Mouse (Mus musculus) T-cell, adult 2 months (primary cell): ENCODE data around the gene 3110040N11Rik.
"Not testable (repeated sequence)": the region's sequence is repeated elsewhere in the genome, so short reads cannot be mapped to it uniquely, and the experiment has no call there.

Experiments
- DNase-seq: peaks from one replicate; pipeline ENCODE4 v3.0.0; 2022; ENCODE audit warnings: low spot score

3110040N11Rik gene

DNA sequence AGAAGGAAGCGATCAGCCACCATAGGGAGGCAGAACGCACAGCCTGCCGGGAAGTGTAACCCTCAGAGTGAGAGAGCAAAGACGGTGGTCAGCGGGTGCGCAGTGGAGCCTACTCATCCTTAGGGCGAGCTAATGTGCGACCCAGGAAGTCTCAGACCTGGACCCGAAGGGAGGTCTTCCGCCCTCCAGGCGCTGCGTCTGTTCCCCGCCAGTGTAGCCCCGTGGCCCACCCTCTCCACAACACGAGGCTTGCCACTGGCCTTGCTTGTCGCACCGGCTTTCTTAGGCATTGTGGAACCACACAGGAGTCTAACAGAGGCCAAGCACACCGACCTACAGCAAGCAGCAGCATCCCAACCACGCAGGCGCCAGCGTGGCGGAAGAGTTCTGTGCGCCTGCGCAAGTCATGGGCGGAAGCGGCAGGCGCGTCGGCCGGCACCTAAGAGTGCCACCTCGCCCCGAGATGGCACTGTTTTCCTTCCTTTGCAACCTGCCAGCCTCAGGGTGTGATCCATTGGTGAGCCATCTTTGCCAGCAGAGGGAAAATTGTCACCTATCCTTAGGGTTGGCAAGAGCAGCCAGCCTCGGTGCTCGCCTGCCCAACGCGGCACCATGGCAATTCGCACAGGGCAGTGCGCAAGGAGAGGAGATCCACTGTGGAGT is at the start of gene 3110040N11Rik:
Gene 3110040N11Rik, minus strand, starts transcription at position 384 of the 663 bp plus-strand sequence.
- DNase-seq, result peak; percentile 89

DNA sequence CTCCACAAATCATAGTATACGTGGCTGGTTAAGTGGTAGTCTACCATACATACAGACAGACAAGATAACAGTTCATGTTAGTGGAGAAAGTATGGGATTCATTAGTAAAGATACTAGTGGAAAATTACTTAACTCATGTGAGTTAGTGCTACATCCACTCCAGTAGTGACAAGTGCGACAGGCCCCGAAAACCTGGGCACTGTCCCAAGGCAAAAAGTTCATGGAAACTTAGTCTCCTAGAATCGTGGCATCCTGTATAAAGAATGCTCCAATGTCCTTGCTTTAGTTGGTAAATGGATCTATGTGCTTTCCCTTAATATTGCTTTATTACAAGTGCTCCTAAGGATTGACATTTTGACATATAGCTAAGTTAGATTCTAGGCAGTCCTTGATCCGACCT is 48.5 kb upstream of the 3110040N11Rik start:
- DNase-seq, result not testable (repeated sequence)

DNA sequence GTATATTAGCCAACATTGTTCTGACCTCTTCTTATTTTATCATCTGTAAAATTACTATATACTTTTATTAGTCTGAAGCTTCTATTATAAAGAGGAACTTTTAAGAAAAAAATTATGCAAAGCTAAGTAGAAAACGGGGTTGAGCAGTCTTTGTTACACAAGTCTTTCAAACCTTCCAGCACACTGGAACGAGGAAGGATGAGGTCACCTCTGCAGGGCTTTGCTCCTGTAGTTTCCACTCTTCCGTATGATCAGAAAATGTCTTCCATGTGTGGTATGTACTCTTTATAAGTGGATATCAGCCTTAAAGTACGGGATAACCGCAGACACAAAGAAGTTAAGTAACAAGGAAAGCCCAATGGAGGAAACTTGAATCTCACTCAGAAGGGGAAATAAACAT is 46.2 kb upstream of the 3110040N11Rik start:
- DNase-seq, result no peak

DNA sequence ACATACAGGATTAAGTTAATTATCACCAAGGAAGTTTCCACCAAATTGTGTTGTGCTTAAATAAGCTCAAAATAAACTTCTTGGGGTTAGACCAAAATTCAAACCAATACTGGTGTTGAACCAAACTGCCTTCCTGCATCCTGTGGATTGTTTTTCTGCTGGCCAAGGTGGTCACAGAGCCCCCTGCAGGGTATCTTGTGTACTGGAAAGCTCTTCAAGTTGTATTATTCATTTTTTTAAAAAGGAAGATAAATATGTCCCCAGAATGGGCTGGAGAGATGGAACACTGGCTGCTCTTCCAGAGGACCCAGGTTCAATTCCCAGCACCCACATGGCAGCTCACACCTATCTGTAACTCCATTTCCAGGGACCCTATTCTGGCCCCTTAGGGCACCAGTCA is 45.6 kb upstream of the 3110040N11Rik start:
- DNase-seq, result peak; percentile 35

DNA sequence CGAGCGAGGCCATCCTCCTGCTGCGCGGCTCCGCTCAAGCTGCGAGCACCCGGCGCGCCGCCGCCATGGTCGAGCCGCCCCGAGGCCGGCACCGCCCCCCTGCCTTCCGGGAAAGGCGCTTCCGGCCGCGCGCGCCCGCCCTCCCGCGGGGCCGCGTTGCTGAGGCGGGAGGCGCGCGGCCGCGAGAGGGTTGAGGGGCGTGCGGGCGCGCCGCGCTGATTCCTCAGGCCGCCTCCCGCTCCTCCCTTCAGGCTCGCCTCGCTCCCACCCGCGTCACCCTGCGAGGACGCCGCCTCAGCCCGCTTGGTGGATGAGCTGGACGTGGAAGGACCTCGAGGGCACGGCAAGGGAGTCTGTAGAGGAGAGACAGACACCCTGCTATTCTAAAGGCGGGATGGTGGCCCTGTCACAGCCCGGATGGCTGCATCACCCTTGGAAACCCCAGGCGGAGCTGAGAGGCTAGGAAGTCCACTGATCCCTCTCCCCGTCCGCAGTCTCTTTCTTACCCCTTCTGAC is 40.2 kb upstream of the 3110040N11Rik start, which contains the start of gene Btbd1:
Gene Btbd1, minus strand, starts transcription at position 53 of the 516 bp plus-strand sequence.
- DNase-seq, result peak; percentile 86

DNA sequence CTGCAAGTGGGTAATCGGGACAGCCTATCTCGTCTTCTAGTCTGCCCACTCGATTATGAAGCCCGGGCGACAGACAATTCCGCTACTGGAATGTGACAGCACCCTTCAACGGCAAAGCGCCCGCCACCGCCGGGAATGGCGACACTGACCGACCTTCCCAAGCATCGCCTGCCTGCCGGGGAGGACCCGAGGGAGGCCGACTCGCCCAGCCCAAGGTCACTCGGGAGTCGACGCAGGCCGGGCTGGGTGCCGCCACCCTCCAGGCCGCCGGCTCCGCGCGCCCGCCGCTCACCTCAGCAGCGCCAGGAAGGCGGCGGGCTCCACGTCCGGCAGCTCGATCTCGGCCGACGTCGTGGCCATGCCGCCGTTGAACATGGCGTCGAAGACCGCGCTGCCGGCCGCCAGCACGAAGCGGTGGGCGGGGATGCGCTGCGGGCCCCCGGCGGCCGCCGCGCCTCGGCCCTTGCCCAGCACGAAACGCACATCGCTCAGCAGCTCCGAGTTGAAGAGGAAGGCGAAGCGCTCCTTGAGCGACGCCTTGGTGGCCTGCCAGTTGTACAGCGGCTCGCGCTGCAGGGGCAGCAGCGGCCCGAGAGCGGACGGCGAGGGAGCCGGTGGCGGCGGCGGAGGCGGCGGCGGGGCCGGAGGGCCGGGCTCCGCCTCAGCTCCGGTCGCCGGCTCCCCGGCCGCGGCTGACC is 39.6 kb upstream of the 3110040N11Rik start:
- peak; percentile 45 for DNase-seq

DNA sequence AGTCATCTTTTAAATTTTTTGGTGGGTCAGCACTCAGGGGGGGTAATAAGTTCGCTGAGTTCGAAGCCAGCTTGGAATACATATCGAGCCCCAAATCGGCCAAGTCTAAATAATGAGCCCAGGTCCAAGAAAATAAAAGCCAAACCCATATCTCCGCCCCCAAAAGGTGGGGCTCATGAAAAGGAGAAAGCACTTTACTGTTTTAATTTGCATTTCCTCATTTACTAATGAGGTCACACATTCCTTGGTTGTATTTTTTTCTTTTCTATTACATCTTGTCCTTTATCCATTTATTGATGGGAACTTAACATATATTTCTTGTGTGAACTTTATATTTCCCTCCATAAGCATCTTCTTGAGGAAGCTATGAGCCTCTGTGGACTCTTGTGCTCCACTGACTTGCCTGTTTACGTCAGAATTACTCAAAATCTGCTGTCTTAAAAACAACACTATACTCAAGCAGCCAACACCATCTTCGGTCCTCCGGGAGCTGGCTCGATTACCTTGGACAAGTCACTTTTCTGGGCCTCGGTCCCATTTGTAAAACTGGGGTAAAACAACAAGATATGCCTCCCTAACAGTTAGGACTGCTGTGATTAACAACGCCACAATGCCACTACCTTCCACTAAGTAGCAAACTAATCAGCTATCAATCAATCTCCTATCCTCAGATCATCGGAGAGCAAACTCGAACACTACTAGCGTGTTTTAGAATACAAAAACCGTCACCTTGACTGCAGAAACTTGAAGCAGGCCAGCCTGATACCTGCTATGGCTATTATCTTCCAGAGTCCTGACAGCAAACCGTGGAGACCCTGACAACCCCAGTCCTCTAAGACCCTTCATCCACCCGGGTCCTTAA is 38.8 kb upstream of the 3110040N11Rik start:
- DNase-seq, result peak; percentile 4

DNA sequence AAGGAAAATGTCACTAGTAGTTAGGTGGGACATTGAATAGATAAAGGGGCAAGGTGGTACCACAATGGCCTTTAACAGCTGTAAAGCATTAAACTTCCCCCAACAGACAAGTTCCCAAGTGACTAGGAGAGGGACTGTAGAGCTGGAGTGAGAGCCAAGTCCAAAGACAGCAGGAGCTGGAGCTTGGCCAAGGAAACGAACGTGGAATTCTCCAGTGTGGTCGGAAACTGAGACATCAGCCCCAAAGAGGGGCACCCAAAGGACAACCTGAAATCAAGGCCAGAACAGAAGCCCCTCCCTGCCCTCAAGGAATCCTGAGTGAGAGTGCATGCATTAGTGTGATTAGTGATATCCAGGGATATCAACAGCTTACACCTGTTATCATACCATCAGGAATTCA is 36.1 kb upstream of the 3110040N11Rik start:
- DNase-seq, result no peak

DNA sequence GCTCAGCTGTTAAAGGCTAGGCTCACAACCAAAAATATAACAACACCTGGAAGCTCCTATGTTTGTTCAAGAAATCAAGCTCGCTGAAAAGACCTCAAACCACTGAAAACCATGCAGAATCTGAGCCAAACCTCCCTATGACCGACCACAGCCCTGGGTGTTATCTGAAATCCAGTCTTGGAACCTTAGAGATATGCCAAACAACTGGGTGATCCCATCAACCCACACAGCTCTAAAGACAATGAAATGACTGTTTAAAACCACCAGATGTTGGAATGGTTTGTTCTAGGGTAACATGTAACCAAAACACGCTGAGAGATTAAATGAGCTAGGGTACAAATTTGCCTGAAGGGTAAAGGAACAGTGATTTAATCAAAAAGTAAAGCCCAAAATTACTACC is 35.6 kb upstream of the 3110040N11Rik start:
- no peak for DNase-seq

DNA sequence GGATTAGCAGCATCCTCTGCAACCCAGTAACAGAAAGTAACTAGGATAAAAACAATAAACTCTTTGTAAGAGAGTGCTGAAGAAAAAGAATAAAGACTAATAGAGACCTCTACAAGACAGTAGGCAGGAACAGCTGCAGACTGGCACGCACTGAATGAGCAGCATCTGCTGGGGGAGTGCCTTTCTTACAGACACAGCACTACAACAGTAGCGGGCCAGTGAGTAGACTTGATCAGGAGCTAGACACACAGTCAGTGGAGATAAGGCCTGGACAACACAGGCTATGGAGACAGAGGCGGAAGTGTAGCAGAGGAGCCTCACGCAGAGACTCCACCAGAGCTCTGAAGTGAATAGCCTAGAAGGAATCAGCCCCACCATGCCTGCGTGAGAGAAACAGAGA is 16.8 kb upstream of the 3110040N11Rik start:
- DNase-seq, result no peak

DNA sequence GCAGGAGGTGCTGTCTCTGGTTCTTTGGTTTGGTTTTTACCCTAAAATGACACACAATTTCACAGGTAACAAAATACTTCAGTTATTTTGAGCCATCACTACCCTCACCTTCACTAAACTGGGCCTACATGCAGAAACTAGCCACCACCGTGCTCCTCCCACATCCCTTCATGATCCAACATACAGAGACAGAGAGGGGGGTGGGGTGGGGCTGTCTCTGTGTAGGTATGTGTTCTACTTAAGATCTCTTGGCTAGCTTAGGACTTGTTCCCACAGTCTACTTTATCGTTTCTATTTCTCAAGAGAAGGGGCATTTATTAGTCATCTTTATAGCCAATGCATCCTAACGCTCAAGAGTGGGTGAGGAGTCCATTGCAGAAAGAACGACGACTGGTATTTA is 742 bp downstream of the 3110040N11Rik start:
- no peak for DNase-seq

DNA sequence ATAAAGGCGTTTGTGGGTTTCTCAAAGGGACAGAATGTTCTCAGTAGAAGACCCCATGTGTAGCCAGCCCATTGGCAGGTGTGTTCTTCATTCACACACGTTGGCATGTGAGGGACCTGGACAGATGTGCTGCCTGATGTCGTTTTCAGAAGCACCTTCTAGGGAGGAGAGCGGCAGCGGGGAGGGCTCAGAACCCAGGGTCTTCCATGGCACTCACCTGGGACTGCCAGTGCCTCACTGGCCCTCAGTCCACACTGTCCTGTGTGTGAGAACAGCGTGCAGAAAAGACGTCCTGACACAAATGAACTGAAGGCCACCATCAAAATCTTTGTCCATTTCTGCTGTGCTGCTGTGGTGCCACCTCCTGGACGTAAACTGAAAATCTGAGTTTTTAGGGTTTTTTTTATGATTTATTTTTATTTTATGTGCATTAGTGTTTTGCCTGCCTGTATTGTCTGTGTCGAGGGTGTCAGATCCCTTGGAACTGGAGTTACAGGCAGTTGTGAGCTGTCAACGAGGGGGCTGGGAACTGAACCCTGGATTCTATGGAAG is 11.5 kb downstream of the 3110040N11Rik start:
- no peak for DNase-seq

DNA sequence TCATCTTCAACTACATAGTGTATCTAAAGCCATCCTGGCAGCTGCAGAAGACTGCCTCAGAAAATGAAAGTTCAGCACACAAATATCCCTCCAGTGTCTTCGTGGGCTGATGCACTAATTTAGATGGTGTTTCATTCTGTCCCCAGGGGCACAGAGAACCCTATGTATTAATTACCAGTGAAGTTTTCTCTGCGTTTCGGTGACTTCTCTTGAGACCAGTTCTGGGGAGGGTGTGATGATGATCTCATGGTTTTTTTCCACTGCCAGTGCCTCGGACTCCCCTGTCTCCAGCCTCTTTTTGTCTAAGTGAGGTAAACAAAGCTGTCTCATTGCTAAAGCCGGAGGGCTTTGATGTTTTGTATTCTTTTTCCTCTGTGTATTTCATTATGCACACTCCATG is 14.0 kb downstream of the 3110040N11Rik start:
- no peak for DNase-seq

DNA sequence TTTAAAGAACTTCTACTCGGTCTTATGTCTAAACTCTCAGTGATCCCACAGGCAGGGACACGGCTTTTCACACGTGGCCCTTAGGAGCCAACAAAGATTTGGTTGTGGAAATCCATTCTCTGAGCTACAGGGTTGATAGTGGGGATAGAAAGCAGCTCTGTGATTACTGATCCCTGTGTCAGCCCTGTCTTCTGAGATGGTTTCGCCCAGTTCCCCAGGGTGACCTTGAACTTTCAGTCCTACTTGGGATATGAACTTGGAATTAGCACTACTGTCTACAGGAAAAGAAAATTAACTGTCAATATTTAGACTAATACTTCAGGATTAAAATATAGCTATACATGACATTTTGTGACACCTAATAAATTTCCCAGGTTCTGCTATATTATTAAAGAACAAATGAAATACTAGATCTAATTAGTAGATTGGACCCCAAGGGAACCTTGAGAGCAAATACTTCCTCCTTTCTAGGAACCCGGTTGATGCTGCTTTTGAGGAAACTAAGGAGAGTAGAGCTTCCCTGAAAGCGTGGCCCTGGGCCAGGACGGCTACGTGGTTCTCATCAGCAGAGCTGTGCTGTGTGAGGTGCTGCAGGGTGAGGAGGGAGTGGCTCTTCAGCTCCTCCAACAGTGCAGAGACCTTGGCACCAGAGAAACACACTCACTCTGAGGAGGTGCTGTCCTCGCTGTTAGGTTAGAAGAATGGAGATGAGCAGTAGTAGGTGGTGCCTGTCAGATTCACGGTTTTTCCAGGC is 16.3 kb downstream of the 3110040N11Rik start:
- DNase-seq, result no peak

DNA sequence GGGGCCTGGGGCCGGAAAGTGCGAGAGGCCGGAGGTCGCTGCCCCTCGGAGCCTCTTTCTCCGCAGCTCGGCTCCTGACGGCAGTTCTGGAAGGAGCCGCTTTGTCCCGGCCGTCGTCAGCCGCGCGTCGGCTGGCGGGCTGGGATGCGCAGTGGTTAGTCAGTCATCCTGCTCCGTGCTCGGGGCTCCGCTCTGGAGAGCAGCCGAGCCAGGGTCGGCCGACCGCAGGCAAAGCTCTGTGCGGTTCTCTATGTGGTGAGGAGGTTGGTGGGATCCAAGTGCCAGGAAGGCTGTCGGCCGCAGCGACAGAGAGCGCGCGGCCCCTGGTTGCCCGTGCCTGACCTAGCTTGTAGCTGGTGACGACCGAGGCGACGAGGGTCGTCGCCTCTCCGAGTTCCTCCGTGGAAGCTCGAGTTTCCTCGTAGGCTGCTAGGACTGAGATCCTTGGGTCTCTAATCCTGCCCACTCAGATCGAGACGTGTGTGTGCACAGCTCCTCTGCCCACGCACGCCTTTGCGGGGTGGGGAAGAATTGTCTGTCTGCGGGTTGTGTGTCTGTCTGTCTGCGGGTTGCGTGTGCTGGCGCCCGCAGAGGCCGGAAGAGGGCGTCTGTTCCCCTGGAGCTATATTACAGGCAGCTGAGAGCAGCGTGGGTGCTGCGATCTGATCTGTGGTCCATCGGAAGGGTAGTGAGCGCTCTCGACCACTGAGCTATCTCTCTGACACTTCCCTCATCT is 26.0 kb downstream of the 3110040N11Rik start:
- DNase-seq, result peak; percentile 74

DNA sequence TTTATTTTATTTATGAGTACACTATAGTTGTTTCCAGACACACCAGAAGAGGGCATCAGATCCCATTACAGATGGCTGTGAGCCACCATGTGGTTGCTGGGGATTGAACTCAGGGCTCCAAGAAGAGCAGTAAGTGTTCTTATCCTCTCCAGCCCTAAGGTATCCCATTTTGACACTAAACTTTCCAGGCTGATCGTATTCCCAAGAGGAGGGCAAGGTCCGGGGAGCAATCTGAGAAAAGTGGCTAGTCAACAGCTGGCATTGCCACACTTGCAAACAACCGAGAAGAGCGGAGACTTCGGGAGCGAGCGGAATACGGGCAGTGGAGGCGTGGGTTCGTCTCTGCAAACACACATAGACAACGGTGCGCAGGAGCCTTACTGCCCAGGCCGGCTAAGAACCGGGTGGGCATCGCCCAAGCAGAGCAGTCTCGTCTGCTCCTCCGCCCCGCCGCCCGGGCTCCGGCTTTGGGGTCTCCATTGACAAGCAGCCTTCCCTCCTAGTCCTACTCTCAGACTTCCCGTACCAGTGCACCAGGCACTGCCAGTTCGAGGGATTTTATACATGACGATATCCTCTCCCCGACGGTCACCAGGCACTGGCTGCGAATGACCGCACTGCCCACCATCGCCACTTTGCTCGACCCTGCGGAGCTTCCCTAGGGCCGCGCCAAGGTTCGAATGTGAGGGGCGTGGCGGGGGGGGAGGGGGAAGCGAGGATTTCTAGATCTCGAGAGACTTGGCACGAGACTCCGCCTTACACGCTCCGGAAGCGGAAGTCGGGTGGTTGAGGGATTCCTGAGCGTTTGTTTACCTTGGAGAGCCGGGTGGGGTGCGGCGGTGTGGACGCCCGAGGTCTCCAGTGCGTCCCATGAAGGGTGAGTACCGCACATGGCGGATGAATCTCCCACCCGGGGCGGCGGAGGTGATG is 26.8 kb downstream of the 3110040N11Rik start, which contains the start of gene Ramac:
Gene Ramac, plus strand, starts transcription at position 746 of the 930 bp plus-strand sequence.
- DNase-seq, result peak; percentile 85

DNA sequence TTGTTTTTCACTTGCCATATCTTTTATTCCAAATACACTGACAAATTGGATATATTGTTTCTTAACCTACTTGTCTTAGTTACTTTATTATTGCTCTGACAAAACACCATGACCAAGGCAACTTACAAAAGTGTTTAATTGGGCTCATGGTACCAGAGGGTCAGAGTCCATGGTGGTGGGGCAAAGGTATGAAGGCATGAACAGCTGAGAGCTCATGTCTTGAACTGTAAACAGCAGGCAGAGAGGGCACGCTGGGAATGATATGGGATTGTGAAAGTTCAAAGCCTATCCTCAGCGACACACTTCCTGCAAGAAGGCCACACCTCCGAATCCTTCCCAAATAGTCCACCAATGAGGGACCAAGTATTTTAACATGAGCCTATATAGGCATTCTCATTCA is 41.3 kb downstream of the 3110040N11Rik start:
- DNase-seq, result no peak

DNA sequence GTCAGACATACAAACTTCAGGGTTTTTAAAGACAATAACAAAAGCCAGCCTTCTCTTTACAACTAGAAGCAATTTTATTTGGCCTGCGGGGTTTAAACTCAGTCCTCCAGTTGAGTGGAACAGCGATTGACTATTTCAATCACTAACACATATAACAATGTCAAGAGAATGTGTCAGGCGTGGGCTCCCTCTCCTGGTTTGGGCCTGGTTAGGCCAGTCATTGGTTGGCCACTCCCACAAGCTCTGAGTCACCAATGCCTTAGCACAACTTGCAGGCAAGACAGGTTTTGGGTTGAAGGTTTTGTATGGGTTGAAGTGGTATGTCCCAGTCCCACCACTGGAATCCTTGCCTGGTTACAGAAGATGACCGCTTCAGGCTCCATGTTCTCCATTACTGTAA is 45.1 kb downstream of the 3110040N11Rik start:
- no peak for DNase-seq

DNA sequence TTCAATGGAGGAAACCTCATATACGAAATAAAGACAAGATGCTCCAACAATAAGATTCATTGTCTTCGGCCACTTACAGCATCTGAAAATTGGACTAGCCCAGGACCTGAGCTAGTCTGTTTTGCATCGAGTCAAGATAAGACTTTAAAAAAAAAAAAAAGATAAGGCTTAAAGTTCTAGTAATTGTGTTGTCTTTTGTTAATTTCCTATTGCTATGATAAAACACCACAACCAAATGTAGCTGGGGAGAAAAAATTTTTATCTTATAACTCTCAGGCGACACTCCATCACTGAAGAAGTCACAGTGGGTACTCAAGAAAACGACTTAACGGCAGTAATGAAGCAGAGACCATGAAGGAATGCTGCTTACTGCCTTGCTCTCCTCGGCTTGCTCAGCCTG is 49.3 kb downstream of the 3110040N11Rik start:
- DNase-seq, result no peak
